Mouse (Mus musculus) frontal cortex, postnatal 36 days (tissue): ENCODE results near the gene Tpst2.
A peak's percentile ranks its signal among the peaks of the same experiment; 100 is the strongest.

ENCODE experiments used
- DNase-seq, 2 experiments: peaks; one replicate each; pipeline ENCODE4 v3.0.0; 2022; ENCODE audit warnings: low spot score in 2 of 2

Tpst2 gene

DNA sequence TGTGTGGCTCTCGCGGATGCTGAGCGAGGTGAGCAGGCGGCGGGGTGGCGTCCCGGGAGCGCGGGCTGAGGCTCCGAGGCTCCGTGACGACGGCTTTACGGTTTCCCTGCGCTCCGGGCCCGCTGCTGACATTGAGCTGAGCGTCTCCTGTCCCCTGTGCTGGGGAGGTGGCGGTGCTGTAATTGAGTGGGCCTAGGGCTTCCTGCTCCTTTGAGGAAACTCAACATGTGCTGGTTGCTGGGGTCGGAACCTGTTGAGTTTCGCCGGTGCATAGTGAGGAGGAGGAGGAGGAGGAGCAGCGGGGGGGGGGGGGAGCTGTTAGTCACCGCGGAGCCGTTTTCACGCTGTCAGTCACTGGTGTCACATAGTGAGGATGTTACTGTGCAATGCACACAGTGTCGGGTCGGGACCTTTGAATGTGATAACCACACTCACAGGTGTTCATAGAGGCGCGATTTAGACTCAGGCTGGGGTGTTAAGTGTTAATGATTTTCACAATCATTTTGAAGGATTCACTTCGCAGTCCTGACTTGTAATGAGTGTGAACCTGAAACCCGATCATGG, 50.0 kb downstream of the Tpst2 start:
- no peak for DNase-seq

DNA sequence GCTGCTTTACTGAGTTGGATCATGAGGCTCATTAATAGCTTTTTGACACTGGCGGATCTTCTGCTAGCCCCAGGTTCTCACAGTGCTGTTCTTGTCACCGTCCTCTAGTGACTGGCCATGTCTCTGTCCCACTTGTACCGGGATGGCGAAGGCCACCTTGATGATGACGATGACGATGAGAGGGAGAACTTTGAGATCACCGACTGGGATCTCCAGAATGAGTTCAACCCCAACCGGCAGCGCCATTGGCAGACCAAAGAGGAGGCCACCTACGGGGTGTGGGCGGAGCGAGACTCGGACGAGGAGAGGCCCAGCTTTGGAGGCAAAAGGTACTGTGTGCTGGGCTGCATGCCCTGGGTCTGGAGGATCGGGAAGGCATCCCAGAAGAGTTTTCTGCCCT, 51.4 kb downstream of the Tpst2 start:
- no peak for DNase-seq

DNA sequence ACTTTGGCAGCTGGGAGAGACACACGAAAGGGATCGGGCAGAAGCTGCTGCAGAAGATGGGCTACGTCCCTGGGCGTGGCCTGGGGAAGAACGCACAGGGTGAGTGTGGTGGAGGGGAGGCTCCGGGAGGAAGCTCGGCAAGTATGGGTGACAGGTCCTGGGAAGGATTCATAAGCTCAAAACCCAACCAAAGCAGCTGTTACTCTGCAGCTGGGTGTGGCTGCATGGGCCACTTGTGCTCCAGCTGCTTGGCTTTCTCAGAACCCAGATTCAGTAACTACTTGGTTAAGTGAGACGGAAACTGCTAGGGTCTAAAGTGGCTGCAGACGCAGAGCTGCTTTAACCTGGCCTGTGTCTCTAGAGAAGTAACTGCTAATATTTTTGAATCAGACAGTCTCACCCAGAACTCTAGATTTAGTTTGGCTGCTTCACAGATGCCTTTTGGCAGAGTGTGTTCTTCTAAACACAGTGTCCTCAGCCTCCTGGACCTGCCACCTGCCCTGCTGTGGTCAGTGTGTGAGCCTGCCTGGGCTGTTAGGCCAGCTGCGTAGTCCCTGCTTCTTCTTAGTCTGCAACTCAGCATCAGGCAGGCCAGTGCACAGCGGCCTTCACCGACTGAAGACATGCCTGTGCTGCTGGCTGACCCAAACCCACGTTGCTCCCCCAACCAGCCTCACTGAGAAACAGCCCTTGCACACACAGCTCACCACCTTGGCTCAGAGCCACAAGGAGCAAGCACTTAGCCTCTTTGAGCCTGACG, 53.5 kb downstream of the Tpst2 start:
- no peak for DNase-seq

DNA sequence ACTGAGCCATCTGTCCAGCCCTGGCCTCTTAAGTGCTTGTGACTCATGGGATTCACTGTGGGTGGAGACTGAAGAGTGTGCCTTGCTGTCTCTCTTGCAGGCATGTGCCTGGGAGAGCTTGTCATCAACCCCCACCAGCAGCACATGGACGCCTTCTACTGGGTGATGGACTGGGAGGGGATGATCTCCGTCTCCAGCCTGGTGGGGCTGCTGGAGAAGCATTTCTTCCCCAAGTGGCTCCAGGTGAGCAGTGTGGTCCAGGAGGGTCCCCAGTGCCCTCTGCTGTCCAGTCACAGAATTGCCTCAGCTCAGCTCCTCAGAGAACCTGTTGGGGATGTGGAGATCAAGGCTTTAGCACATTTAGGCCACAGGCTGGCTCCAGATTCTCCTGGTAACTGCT, 59.0 kb downstream of the Tpst2 start:
- DNase-seq: peak in 1 of 2 experiments; percentile 44

DNA sequence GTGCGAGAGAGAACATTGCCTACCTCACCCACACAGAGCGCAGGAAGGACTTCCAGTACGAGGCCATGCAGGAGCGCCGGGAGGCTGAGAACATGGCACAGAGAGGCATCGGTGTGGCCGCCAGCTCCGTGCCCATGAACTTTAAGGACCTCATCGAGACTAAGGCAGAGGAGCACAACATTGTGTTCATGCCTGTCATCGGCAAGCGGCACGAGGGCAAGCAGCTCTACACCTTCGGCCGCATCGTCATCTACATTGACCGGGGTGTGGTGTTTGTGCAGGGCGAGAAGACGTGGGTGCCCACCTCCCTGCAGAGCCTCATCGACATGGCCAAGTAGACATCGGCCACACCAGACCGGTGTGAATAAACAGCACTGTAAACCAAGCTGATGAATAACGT, 60.5 kb downstream of the Tpst2 start:
- DNase-seq: no peak

DNA sequence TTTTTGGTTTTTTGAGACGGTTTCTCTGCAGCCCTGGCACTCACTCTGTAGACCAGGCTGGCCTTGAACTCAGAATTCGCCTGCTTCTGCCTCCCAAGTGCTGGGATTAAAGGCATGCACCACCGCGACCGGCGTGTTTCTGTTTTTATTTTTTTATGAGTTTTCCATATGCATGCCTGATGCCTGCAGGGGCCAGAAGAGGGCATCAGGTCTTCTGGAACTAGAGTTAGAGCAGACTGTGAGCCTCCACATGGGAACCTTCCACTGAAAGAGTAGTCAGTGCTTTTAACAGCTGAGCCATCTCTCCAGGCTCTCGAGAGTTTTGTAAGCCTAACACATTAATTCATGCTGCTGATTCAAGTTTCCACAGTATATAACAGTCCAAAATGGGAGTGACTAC, 62.7 kb downstream of the Tpst2 start:
- DNase-seq: no peak

DNA sequence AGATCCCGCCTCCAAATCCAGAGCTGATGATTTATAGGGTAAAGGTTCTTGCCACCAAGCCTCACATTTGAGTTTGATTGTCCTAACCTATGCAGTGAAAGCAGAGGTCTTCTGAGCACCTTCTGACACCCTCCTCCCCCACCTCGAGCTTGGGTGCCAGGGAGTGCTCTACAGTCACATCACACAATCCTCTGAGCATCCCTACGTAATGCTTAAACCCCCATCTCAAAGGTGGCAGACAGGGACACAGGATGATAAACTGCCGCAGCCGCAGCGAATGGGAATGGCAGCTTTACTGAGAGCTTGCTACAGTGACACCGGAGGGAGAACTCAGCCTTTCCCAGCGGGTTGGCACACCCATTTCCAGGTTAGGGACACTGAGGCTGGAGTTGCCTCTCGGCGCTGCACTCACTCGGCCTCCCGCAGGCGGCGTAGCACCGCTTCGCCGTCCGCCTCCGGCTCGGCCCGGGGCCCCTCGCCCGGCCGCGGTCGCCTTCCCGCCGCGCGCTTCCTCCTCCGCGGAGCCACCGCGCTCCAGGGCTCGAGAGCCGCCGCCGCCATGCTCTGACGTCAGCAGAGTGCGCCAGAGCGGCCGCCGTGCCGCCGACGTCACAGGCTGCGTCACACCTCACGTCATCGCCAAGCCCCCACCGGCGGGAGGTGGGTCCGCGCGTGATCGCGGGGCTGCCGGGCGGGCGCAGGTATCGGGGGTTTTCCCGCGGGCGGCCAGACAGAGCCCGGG, 66.1 kb downstream of the Tpst2 start, which contains the start of the genes Srrd and Hps4:
Gene Srrd, minus strand, starts transcription at position 578 of the 742 bp plus-strand sequence.
Gene Hps4, plus strand, starts transcription at position 621 of the 742 bp plus-strand sequence.
- peak; percentile 90 for DNase-seq

DNA sequence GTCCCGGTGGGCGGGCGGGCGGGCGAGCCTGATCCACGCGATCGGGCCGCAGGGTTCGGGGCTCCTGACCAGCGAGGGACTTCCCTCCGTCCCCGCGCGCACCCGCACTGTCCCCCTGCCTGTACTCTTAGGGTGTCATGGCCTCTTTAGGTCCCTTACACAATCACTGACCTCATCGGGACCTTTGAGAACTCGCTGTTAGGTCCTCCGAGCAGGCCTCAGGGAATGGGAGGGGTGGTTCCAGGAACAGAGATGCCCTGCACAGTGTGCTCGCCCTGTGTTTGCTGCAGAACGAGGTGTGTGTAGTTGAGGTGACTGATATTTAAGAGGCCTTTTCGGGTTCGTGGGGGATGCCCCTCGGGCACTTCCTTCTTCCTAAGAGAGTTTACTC, 66.7 kb downstream of the Tpst2 start:
- DNase-seq: no peak

DNA sequence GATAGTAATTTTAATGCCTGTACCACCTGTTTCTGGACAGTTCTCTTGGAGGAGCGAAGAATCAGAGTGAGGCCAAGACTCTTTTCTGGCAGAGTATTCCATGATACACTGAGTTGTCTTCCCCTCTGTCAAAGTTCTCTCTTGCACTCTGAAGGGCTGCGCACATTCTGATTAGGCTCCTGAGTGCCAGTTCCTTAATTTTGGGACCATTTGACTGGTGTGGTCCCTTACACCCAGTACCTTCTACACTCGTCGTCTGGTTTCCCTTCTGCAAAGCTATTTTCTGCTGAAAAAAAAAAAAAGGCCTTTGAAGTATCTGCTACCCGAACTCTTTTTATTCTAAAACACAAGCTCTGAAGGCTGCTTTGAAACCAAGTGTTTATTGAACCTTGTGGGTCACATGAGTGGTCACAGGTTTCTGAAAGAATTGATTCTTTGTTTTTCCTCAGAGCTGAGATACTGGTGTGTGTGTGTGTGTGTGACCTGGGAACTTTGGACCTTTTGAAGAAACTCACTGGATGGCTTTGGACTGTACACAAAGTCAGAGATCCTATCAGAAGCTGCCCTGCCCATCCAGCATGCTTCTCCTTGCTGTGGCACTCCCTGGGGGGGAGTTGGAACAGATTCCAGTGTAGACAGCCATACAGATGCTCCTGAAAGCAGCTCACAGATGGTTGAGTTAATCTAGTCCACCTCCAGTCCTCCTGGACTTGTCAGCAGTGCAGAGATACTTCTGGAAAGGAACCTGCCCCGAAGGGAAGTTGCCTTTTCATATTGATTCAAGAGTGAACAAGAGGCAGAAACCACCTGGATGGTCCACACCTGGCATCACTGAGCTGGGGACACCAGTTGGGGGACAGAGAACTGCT, 67.8 kb downstream of the Tpst2 start:
- peak; percentile 64 to 84 for DNase-seq

DNA sequence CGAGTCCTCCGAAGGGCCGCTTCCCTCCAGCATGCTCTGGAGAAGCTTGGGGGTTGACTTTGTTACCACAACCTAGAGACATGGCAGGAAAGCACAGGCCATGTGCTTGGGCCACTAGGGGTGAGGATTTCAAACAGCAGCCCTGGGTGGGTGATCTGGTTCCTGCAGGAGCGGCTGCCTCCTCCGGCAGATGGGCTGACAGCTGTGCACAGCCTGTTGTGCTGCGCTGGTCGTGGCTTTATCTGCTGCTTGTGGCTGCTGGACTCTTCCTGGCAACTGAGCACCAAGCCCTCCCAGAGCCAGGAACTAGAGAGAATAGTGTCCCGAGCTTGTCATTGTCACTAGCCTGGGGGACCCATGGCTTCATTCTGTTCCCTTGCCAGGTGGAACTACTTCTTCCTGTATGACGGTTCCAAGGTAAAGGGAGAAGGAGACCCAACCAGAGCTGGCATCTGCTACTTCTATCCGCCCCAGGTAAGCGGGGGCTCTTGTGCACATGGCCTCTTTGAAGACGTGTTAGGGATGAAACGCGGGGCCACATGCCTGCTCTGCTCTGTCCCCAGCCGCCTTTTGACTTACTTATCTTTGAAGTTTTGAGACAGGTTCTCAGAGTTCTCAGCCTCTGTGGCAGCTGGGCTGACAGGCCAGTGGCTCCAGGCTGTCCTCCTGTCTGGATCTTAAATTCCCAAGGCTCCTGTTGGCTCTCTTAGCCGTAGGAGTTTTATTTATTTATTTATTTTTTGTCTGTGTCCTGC, 69.9 kb downstream of the Tpst2 start:
- no peak for DNase-seq

DNA sequence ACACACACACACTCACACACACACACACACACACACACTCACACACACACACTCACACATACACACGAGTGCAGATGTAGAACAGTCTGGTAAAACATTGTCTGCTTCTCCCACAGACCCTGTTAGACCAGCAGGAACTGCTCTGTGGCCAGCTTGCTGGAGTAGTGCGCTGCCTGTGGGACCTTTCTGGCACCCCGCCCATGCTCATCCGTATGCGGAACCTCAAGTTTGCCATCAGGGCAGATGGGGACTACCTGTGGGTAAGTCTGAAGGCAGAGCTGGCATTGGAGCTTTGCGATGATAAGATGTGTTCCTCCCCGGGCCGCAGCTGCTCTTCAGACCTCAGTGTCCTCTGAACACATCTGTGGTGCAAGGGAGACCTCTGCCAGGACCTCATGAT, 72.7 kb downstream of the Tpst2 start:
- DNase-seq: no peak

DNA sequence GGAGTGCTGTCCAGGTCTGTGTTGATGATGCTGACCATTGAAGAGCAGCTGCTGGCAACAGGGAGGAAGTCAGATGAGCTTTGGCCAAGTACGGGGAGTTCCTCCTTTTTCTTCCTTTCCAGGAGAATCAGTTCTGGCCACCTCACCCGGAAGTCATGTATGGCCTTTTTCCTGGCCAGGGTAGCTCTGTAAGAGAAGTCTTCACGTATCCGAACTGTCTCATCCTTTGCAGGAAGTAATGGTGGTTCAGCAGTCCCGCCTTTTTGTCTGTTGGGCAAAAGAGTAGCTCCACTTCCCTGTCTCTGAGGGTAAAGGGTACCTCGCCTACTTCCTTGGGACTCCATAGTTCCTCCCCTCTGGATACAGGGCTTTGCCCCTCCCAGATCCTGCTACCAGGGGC, 79.0 kb downstream of the Tpst2 start:
- no peak for DNase-seq

DNA sequence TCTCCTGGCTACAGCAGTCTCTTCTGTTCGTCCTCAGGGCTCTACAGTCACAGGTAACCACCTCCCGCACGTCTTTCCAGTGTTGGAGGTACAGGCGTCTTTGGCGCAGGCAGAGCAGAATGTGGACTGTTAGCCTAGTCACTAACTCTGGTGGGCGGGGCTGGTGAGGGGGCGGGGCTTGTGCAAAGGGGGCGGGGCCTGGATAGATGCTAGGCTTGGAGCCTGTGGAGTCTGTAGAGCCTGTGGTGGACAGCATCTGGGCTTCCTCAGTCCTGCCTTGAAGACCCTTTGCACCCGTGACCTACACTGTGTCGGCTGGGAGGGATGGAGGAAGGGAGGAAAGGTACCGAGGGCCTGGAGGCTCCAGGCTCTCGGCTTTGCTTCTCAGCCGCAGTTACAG, 79.4 kb downstream of the Tpst2 start, which contains the start of gene Gm6583:
Gene Gm6583, minus strand, starts transcription at position 124 of the 400 bp plus-strand sequence.
- DNase-seq: no peak

DNA sequence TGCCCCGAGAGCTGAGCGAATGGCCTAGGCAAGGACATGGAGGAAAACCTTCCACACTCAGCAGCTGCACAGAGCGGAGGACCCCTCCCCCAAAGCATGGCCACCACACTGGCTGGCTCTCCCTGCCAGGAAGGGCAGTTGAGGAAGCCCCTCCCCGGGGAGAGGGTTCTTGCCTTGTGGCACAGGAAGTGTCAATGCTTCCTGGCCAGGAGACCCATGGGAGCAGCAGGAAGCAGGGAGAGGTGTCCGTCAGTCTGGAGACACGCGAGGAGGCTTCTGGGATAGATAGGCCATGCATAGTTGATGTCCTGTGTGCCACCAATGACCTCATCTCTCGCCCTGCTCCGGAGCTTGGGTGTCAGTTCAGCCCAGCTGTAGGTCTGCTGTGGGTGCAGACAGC, 79.8 kb downstream of the Tpst2 start:
- DNase-seq: no peak

DNA sequence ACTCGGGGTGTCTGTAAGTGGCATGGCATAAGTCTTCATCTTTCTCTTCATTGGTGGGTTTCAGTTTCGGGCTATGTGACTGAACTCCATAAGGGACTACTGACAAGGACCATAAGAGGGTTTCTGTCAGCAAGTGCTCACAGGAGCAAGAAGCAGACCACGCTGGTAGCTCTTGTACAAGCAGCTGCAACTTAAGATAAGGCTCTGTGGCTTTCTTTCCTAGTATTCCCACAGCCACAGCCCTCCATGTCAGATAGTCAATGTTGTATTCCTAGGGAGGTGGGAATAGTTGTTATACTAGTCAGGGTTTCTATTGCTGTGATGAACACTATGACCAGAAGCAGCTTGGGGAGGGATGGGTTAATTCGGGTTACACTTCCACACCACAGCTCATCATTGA, 83.0 kb downstream of the Tpst2 start:
- DNase-seq: no peak

DNA sequence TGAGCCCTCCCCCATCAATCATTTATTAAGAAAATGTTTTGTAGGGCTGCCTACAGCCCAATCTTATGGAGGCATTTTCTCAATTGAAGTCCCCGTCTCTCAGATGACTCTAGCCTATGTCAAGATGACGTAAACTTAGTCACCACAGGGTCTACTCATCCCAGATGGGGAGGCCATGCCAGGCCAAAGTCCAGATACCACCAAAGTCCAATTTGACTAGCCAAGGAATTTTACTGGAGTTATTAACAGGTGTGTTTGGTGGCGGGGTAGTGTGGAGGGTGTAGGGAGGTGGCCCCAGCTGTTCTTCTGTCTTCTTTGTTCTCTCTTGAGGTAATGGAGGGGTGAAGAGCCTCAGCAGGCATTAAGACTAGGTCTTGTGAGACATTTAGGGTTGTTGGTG, 83.6 kb downstream of the Tpst2 start:
- DNase-seq: no peak

DNA sequence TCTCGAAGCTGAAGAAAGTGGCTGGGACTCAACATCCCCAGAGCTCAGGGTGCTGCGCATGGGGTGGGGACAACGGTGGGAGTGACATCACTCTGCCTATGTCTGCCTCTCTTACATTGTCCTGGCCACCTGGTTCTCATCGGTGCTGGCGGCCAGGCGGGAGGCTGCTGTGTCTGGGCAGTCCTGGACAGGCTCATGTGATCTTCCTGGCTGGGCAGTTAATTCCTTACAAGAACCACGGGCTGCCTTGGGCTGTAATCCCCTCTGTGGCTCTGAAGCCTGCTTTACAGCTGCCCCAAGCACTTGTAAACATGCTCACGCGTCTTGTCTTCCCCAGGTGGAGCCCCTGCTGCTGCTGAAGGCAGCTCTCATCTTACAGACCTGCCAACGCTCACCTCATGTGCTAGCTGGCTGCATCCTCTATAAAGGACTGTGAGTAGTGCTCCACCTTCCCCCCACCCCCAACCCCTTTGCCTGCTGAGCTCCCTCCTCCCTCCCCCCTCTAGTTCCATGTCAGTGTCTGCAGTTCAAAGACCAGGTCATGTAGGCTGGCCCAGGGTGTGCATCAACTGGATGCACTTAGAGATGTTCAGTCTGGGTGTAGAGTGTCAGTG, 87.8 kb downstream of the Tpst2 start:
- DNase-seq: no peak
